Mouse (Mus musculus) stomach, embryonic 14.5 days (tissue): Measurements from ENCODE around the gene Prkab1. TPM values are rescaled to one million over a fixed set of nuclear protein-coding genes. Genes with fewer than 3 reads are reported as not detected.

Experiments used
- ATAC-seq: fragments of 200-750 bp; cut with Nextera tagmentation; 2 replicates; pipeline ENCODE4 v1.8.0; 2017; ENCODE audit warnings: low read depth, moderate TSS enrichment; ENCODE audit not compliant: insufficient number of reproducible peaks, insufficient read depth, low FRiP score
- H3K27ac ChIP-seq: fragments of 300-500 bp; sonication (generic); 2 replicates; pipeline ENCODE4 v1.5.1; 2014; ENCODE audit warnings: mild to moderate bottlenecking, low read length, moderate library complexity, mixed read lengths
- H3K27me3 ChIP-seq: fragments of 300-500 bp; sonication (generic); 2 replicates; pipeline ENCODE4 v1.6.1; 2014; ENCODE audit warnings: low read length, control low read depth, mixed read lengths; ENCODE audit not compliant: control insufficient read depth, insufficient read depth
- H3K36me3 ChIP-seq: fragments of 300-500 bp; sonication (generic); 2 replicates; pipeline ENCODE4 v1.6.1; 2014; ENCODE audit warnings: mild to moderate bottlenecking, control low read depth, low read length, moderate library complexity, mixed read lengths; ENCODE audit not compliant: control insufficient read depth, insufficient read depth
- H3K4me1 ChIP-seq: fragments of 300-500 bp; sonication (generic); 2 replicates; pipeline ENCODE4 v1.6.1; 2014; ENCODE audit warnings: low read length, control low read depth, mixed read lengths; ENCODE audit not compliant: control insufficient read depth, insufficient read depth
- H3K4me2 ChIP-seq: fragments of 300-500 bp; sonication (generic); replicated peaks from 2 replicates; pipeline ENCODE4 v1.6.1; 2014; ENCODE audit warnings: low read depth, low read length, control low read depth
- H3K4me3 ChIP-seq: fragments of 300-500 bp; sonication (generic); 2 replicates; pipeline ENCODE4 v1.5.1; 2014; ENCODE audit warnings: low read depth, low read length, control low read depth
- H3K9ac ChIP-seq: fragments of 300-500 bp; sonication (generic); replicated peaks from 2 replicates; pipeline ENCODE4 v1.6.1; 2014; ENCODE audit warnings: low read depth, mild to moderate bottlenecking, control low read depth, low read length, moderate library complexity, mixed read lengths
- H3K9me3 ChIP-seq: fragments of 300-500 bp; sonication (generic); 2 replicates; pipeline ENCODE4 v1.6.1; 2016; ENCODE audit warnings: low read depth, low read length, control low read depth; ENCODE audit not compliant: control insufficient read depth
- WGBS: fragments of 180-500 bp; shearing (Covaris S2); extraction: QIAGEN DNeasy Blood & Tissue Kit; methylation state at CpG from one replicate; pipeline ENCODE4 v1.1.7; 2014; 5-methylcytosine and 5-hydroxymethylcytosine counted together
- polyA plus RNA-seq: library from polyadenylated mRNA; unstranded; fragments of >200 nt; fragmentation: Nextera tagmentation; extraction: Ambion mirVana; gene quantifications from 2 replicates; pipeline ENCODE4 v1.2.1, GENCODE M21; 2014

Prkab1 gene
- polyA plus RNA-seq, 1 experiment from 2014 or later = 60.8 TPM

DNA sequence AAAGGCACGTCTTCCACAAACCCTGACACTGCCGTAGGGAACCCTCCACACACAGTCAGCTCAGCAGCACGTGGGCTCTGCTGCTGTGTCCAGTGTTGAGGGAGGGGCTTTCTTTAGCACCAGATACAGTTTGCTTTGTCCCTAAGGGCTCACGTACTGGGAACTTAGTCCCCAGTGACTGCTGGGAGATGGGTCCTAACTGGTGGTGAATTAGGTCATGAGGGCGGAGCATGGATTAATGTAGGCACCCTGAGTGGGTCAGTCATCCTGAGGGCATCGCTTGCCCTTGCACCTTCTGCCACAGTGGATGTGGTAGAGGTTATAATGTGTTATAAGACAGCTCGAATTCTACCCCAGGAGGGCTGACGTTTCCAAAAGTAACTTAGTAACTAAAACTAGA lies 6.9 kb downstream of the Prkab1 start:
- Histone ChIP-seq H3K4me1 (no peaks in the 10 kb centered on the region), H3K4me2 (no peak overlapping the region), H3K27me3 (no peaks in the 10 kb centered on the region), H3K9me3 (no peaks in the 10 kb centered on the region), H3K36me3 (peaks cover 81% of the 10 kb centered on the region), H3K9ac (no peak overlapping the region), H3K4me3 (no peak overlapping the region), H3K27ac (no peak overlapping the region)
- WGBS = 92% methylated on average over 8 of the region's 8 CpGs
- ATAC-seq = no peak

DNA sequence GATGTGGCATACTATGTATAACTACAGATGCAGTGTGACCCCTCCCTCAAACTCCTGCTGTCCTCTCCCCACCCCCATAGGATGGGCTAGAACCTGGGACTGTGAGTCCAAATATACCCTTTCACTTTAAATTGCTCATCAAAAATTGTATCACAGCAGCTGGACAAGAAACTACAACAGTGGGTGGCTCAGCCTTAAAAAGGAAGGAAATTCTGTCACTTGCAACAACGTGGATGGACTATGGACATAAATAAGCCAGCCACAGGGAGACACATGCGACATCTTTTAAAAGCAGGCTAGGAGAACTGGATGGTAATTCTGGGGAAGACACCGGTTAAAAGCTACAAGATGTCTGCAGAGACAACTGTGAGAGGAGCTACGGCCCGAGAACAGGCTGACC lies 7.8 kb downstream of the Prkab1 start:
- H3K4me2 ChIP-seq = no peak overlapping the region
- H3K36me3 ChIP-seq = peaks cover 75% of the 10 kb centered on the region
- no peak overlapping the region for H3K4me3 ChIP-seq
- no peak overlapping the region for H3K9ac ChIP-seq
- no peaks in the 10 kb centered on the region for H3K9me3 ChIP-seq
- H3K27ac ChIP-seq = no peak overlapping the region
- ATAC-seq = no peak
- no peaks in the 10 kb centered on the region for H3K27me3 ChIP-seq
- 96% methylated on average over 5 of the region's 5 CpGs for WGBS
- no peaks in the 10 kb centered on the region for H3K4me1 ChIP-seq

DNA sequence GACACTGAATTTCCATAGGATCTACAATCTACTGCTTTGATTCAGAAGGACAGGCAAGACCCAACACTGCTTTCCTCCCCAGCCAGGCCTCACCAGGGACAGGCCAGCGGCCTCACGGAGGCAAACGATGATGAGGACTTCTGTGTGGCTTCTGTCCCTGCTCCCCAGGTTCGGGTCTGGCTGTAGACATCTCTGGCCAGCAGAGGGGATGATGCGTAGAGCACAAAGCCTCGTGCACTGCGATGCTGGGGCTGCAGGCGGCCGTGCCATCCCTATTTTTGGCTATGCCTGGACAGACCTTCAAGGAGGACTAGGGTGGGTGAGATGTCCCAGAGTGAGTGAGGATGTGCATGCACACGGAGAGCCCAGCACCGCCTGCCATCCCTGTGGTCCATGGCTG lies 10.1 kb downstream of the Prkab1 start:
- Histone ChIP-seq H3K27ac (no peak overlapping the region), H3K9me3 (no peaks in the 10 kb centered on the region), H3K4me3 (no peak overlapping the region), H3K27me3 (no peaks in the 10 kb centered on the region), H3K4me2 (no peak overlapping the region), H3K4me1 (no peaks in the 10 kb centered on the region), H3K36me3 (peaks cover 55% of the 10 kb centered on the region), H3K9ac (no peak overlapping the region)
- ATAC-seq = no peak
- 94% methylated on average over 11 of the region's 11 CpGs for WGBS

DNA sequence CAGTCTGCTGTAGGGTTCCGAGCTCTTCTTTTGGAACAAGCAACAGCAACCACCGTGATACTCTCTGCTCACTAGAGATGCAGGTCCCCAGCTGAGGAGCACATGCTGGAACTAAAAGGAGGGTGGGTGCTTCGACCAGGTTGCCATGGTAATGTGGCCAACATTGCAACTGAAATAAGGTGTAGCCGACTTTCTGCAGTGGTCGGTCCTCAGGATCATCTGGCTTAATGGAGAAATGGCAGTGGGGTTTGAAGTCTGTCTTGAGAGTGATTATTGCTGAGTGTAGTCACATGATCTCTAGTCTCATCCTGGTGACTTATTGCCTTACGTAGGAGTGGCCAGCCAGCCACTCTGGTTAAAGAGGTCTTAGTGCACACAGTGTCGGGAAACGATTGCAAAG lies 10.5 kb downstream of the Prkab1 start:
- ATAC-seq = no peak
- no peak overlapping the region for H3K4me3 ChIP-seq
- no peak overlapping the region for H3K27ac ChIP-seq
- WGBS = 77% methylated on average over 8 of the region's 8 CpGs
- H3K27me3 ChIP-seq = no peaks in the 10 kb centered on the region
- H3K4me2 ChIP-seq = no peak overlapping the region
- no peak overlapping the region for H3K9ac ChIP-seq
- H3K4me1 ChIP-seq = no peaks in the 10 kb centered on the region
- H3K36me3 ChIP-seq = peaks cover 50% of the 10 kb centered on the region
- H3K9me3 ChIP-seq = no peaks in the 10 kb centered on the region

DNA sequence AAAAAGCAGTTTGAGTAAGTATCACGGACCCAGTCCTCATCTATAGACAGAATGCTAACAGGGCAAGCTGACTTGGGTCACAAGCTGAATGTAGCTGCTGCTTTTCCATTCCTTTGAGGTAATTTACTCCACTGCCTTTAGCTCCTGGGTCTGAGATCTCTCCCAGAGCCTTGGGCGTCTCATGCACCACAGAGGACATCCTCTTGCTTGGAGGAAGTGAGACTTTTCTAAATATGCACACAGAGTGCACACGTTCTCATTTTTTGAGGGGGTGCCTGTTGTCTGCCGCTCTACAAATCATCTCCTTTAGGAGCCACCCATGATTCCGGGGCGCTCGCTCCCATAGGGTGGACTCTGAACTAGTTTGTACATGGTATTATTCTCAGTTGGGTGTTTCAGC lies 11.8 kb downstream of the Prkab1 start:
- Histone ChIP-seq H3K36me3 (peaks cover 38% of the 10 kb centered on the region), H3K4me2 (no peak overlapping the region), H3K27ac (no peak overlapping the region), H3K9ac (no peak overlapping the region), H3K27me3 (no peaks in the 10 kb centered on the region), H3K4me1 (no peaks in the 10 kb centered on the region), H3K4me3 (no peak overlapping the region), H3K9me3 (no peaks in the 10 kb centered on the region)
- no peak for ATAC-seq
- WGBS = 91% methylated on average over 7 of the region's 7 CpGs

DNA sequence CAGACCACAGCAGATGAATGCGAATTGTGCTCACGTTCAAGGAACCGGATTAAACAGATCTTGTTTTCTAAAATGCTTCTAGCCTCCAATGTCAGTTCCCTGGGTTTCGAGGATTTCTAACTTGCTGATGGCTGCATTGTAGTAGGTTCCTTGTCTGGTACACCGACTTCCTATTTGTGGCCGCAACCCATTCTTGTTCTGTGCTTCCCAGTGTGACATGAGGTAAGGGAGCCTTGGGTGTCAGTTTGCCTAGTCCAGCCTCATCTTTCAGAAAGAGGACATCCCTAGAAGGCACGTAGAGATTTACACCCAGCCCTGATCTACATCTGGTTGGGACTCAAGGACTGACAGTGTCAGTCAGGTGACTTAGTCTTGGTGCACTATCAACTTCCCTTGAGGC lies 12.6 kb downstream of the Prkab1 start:
- Histone ChIP-seq H3K27me3 (no peaks in the 10 kb centered on the region), H3K36me3 (peaks cover 30% of the 10 kb centered on the region), H3K9me3 (no peaks in the 10 kb centered on the region), H3K9ac (no peak overlapping the region), H3K27ac (no peak overlapping the region), H3K4me3 (no peak overlapping the region), H3K4me1 (no peaks in the 10 kb centered on the region), H3K4me2 (no peak overlapping the region)
- WGBS = 90% methylated on average over 7 of the region's 7 CpGs
- no peak for ATAC-seq

DNA sequence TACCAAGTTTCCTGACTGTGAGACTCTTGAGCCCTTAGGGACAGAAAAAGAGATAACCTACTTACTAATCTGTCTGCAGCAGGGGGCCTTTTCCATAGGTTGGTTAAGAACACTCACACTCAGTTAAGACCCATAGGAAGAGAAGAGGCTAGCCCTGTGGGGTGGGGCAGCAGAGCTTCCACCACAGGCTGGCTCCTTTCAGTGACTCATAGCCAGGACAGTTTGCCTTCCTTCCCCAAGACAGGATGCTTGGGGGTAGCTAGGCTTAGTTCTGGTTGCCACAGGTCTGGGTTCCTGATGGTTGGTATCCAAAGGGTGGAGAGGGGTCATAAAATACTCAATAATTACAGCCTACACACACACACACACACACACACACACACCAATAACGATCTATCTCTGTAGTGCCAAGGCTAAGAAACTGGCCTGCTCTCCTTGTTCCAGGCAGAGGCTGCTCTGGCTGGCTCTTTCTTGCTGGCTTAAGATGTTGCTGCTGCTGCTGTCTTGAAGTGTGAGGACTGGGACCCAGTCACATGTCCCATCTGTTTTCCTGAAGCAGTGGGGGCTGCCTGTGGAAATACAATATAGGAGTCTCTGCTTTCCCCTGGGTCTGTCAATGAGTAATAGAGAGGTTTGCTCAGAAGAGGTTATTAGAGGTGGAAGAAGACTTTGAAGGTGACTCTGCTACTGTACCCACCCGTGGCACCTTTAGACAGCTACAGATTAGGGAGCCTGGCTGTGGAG lies 14.3 kb downstream of the Prkab1 start:
- Histone ChIP-seq H3K4me2 (no peak overlapping the region), H3K36me3 (peaks cover 16% of the 10 kb centered on the region), H3K4me3 (no peak overlapping the region), H3K9ac (no peak overlapping the region), H3K27me3 (no peaks in the 10 kb centered on the region), H3K9me3 (no peaks in the 10 kb centered on the region), H3K4me1 (no peaks in the 10 kb centered on the region), H3K27ac (no peak overlapping the region)
- ATAC-seq = no peak
- WGBS = 76% methylated on average over 2 of the region's 2 CpGs

DNA sequence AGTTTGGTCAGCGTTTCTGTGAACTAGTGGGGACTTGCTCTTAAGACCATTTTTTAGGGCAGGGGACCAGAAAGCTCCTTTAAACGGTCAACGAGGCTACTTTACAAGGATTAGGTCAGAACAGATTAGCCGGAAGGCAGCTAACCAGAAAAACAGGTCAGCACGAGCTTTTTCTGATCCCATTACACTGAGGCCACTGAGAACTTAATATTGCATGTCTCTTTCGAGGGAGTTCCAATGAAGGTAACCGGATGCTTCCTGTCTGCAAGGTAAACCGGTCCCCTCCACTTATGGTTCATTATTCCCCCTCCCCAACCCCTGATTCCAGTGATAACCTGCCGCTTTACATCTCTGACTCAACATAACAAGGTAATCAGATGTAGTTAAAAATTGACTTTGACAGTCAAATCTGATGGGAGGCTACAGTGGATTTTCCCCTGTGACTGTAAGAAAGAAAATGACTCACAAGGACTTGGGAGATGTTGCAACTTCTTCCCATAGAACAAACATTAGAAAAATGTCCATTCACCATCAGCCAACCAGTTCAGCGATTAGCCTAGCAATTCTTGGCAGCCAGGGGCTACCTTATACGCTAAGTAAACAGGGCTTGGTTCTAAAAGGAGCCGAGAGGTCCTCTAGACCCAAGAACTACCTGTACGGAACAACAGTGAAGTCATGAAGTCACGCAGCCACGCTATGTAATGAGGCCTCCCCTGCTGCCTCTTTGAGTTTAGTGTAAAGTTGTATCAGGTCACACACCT lies 15.0 kb downstream of the Prkab1 start:
- Histone ChIP-seq H3K27me3 (no peaks in the 10 kb centered on the region), H3K9me3 (no peaks in the 10 kb centered on the region), H3K36me3 (peaks cover 8% of the 10 kb centered on the region), H3K4me1 (no peaks in the 10 kb centered on the region), H3K4me2 (no peak overlapping the region), H3K9ac (no peak overlapping the region), H3K27ac (no peak overlapping the region), H3K4me3 (no peak overlapping the region)
- WGBS = 75% methylated on average over 15 of the region's 15 CpGs
- no peak for ATAC-seq
